Mouse (Mus musculus) erythroblast, embryonic 14.5 days (primary cell): ENCODE measurements around the gene Grtp1.

Experiments used
- GATA1 ChIP-seq: IDR thresholded peaks from 2 replicates; pipeline ENCODE4 v1.6.1; 2012; ENCODE audit warnings: low read length, inconsistent platforms, mixed read lengths
- TAL1 ChIP-seq: IDR thresholded peaks from 3 replicates; pipeline ENCODE4 v1.6.1; 2012; ENCODE audit warnings: low read length, inconsistent platforms, mixed read lengths

- TF ChIP-seq GATA1 = no peak
- TF ChIP-seq TAL1 = no peak
Measured at GRCm38 (mm10) chr8:13180911-13181690, 19.3 kb downstream of the Grtp1 start.
